Mouse (Mus musculus): Measurements from ENCODE around the gene Fam131b.

Gene Fam131b

GRCm38 (mm10) chr6:42324482-42325267 lies at the start of gene Fam131b:
Fam131b (minus strand) TSS chr6:42324643.
- DNase-seq (ENCODE audit: low spot score): no peak

- no peak for DNase-seq (ENCODE audit: low spot score)
These were observed 49.4 kb upstream of the Fam131b start for GRCm38 (mm10) chr6:42373669-42374430.

GRCm38 (mm10) chr6:42372816-42373547 lies 48.5 kb upstream of the Fam131b start, which contains the start of gene Epha1:
Epha1 (minus strand) TSS chr6:42373268.
- peak; percentile 26 for DNase-seq (ENCODE audit: low spot score)

- DNase-seq (ENCODE audit: low spot score): peak; percentile 4
These were observed 48.0 kb upstream of the Fam131b start for GRCm38 (mm10) chr6:42372421-42372815.

GRCm38 (mm10) chr6:42372001-42372400 lies 47.6 kb upstream of the Fam131b start:
- peak; percentile 0 for DNase-seq (ENCODE audit: low spot score)

- DNase-seq (ENCODE audit: low spot score): no peak
These were observed 46.4 kb upstream of the Fam131b start for GRCm38 (mm10) chr6:42370630-42371363.

GRCm38 (mm10) chr6:42369870-42370269 lies 45.4 kb upstream of the Fam131b start:
- no peak for DNase-seq (ENCODE audit: low spot score)

- DNase-seq (ENCODE audit: low spot score): no peak
These were observed 40.8 kb upstream of the Fam131b start for GRCm38 (mm10) chr6:42365215-42365614.

GRCm38 (mm10) chr6:42364607-42365006 lies 40.2 kb upstream of the Fam131b start:
- DNase-seq (ENCODE audit: low spot score): no peak

- no peak for DNase-seq (ENCODE audit: low spot score)
These were observed 39.6 kb upstream of the Fam131b start for GRCm38 (mm10) chr6:42364066-42364465.

GRCm38 (mm10) chr6:42362974-42363373 lies 38.5 kb upstream of the Fam131b start:
- DNase-seq (ENCODE audit: low spot score): peak; percentile 1

- peak; percentile 0 for DNase-seq (ENCODE audit: low spot score)
These were observed 38.1 kb upstream of the Fam131b start for GRCm38 (mm10) chr6:42362497-42362896.

GRCm38 (mm10) chr6:42362074-42362473 lies 37.6 kb upstream of the Fam131b start:
- no peak for DNase-seq (ENCODE audit: low spot score)

GRCm38 (mm10) chr6:42361041-42361895 lies 36.8 kb upstream of the Fam131b start:
- peak; percentile 0 for DNase-seq (ENCODE audit: low spot score)

GRCm38 (mm10) chr6:42360231-42360840 lies 35.9 kb upstream of the Fam131b start:
- DNase-seq (ENCODE audit: low spot score): peak; percentile 0

GRCm38 (mm10) chr6:42359364-42360147 lies 35.1 kb upstream of the Fam131b start:
- DNase-seq (ENCODE audit: low spot score): peak; percentile 2

- DNase-seq (ENCODE audit: low spot score): peak; percentile 0
These were observed 34.5 kb upstream of the Fam131b start for GRCm38 (mm10) chr6:42358901-42359300.

- DNase-seq (ENCODE audit: low spot score): peak; percentile 1
These were observed 33.5 kb upstream of the Fam131b start for GRCm38 (mm10) chr6:42357901-42358300.

GRCm38 (mm10) chr6:42356913-42357312 lies 32.5 kb upstream of the Fam131b start:
- DNase-seq (ENCODE audit: low spot score): no peak

All from ovary, postnatal 10 days (tissue).